Mouse (Mus musculus) ovary, postnatal 10 days (tissue): Measurements from ENCODE around the gene Stub1.

Experiments
- DNase-seq: peaks from one replicate; pipeline ENCODE4 v3.0.0; 2022; ENCODE audit warnings: low spot score

Stub1 gene

DNA sequence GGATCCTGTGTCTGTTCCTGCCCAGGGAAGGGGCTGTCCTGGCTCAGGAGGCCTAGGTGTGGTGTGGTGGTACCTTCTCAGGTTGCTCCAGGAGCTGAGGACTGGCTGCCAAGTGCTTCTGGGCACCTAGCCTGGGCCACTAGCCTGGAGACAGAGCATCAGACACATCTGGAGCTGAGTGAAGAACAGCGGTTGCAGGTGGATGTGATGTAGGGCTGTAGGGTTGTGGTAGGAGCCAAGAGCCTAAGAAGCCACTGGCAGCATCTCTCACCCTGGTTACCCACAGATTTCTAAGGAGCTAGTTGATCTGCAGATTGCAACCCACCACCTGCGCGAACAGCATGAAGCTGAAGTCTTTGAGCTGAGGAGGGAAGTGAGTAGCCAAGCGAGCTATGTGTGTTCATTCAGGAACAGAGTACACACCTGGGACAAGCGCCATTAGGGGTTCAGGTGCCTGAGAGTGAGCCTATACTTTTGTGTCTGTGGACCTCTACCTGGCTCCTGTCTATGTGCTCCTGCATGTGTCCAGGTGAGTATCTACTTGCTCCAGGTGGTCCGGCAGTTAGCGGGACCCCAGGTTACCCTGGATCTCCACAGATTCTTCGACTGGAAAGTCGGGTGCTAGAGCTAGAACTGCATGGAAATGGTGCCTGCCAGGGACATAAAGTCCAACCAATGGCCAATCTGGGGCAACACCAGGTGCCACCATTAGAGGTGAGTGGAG lies 46.3 kb downstream of the Stub1 start:
- no peak for DNase-seq

DNA sequence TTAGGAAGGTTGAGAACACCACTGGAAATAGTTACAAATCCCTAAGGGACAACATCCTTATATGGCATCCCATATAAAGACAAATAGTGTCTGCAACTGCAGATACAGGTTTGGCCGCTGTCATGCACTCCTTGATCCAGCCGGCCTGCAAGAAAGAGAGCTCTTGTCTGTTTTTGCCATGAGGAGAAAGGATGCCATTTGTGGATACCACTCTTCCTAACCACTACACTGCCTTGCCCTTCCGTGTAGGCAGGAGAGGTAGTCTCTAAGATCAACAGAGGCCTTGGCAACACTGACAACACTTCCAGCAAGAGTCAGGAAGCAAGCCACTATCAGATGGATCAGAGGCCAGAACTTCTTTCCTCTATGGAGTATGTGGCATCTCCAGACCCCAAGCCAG lies 46.9 kb downstream of the Stub1 start, which contains the start of gene Ccdc78:
Gene Ccdc78 (plus strand): TSS at position 301 of the 400 bp plus-strand sequence.
- no peak for DNase-seq

DNA sequence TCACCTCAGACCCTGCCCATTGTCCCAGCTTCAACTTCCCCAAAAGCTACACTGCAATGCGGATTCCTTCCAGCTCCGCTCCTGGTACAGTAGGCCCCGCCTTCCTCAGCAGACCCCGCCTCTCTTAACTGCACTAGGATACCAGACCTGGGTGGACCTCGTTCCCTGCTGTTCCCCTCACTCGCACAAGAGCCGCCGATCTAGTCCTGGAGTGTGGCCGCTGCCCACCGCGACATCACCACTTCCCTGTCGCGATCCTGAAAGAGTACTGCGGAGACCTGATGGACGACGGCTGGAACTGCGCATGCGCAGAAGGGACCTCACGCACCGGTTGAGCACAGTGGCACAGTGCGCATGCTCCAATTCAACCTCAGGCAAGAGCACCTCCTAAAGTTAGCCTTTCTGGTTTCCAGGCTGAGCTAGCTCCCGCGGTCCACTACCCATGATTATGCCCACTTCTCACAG lies 47.9 kb downstream of the Stub1 start, which contains the start of gene Haghl:
Gene Haghl (minus strand): TSS at position 393 of the 465 bp plus-strand sequence.
- peak; percentile 91 for DNase-seq

DNA sequence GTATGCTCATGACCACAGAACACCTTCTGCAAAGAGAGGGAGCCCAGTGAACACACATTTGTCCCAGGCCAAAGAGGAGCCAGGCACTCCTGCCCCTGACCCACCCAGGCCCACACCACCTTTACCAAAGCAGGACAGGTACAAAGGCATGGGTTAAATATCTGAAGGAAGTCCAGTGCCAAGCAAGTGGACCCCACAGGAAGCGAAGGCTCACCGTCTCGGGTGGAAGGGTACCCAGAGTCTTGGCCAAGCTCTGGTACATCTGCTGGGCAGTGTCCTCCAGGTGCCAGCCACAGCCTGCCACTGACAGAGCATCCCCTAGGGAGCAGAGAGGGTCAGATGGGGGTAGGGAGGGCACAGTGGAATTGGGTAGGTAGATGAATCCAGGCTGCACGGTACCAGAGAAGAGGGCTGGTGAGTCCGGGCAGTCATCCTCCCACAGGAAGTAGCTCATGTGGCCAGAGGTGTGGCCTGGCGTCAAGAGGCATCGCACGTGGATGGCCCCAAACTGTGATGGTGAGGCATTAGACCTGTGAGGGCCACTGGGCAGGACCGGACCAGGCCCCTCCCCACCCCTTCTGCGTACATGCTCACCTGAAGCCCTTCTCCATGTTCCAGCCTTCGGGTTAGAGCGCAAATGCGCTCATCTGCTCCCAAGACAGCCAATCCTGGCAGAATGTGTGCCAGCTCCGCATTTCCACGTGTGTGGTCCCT lies 49.2 kb downstream of the Stub1 start:
- no peak for DNase-seq

DNA sequence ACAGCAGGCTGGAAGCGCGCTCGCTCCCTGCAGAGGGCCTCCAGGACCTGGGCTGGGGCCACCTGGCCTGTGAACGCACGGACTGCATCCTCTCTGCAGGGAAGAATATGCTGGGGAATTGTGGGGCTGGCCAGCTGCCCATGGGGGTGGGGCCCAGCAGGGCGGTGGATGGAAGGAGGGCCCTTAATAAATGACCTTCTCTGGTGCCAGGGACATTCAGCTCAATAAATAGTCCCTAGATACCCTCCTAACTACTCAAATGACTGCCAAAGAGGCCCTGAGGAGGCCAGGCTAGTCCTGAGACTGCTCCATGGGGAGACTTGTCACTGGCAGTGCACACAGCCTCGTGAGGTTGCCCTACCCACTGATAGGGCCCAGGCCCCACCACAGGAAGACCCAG lies 50.1 kb downstream of the Stub1 start:
- DNase-seq = no peak

- DNase-seq = no peak
Observed at GRCm38 (mm10) chr17:25781339-25781738, 51.9 kb downstream of the Stub1 start.
